Mouse (Mus musculus): Measurements from ENCODE around the gene Gm20388. TPM values are rescaled to one million over a fixed set of nuclear protein-coding genes. Genes with fewer than 3 reads are reported as not detected.
A peak's percentile ranks its signal among the peaks of the same experiment; 100 is the strongest.

Gm20388 gene
- polyA plus RNA-seq, 1 experiment, result 10.6 TPM

GRCm38 (mm10) chr8:120530954-120531656 lies 620.5 kb downstream of the Gm20388 start:
- TF ChIP-seq CTCF (IDR thresholded peaks at IDR 0.05; ENCODE audit: control insufficient read depth, insufficient read depth, low read length) (no peak), POLR2A (IDR thresholded peaks at IDR 0.05; ENCODE audit: borderline replicate concordance, control insufficient read depth, low read depth, low read length) (no peak)
- WGBS, result 52% methylated on average over 16 of the region's 16 CpGs
- Histone ChIP-seq H3K4me1 (ENCODE audit: control insufficient read depth, insufficient read depth, low read length) (peaks cover 10% of the 10 kb centered on the region), H3K4me3 (replicated peaks; ENCODE audit: control insufficient read depth, low read depth, low read length) (no peak overlapping the region), H3K27ac (ENCODE audit: control insufficient read depth, insufficient read depth, low read depth, low read length, poor library complexity) (no peak overlapping the region)

DNA sequence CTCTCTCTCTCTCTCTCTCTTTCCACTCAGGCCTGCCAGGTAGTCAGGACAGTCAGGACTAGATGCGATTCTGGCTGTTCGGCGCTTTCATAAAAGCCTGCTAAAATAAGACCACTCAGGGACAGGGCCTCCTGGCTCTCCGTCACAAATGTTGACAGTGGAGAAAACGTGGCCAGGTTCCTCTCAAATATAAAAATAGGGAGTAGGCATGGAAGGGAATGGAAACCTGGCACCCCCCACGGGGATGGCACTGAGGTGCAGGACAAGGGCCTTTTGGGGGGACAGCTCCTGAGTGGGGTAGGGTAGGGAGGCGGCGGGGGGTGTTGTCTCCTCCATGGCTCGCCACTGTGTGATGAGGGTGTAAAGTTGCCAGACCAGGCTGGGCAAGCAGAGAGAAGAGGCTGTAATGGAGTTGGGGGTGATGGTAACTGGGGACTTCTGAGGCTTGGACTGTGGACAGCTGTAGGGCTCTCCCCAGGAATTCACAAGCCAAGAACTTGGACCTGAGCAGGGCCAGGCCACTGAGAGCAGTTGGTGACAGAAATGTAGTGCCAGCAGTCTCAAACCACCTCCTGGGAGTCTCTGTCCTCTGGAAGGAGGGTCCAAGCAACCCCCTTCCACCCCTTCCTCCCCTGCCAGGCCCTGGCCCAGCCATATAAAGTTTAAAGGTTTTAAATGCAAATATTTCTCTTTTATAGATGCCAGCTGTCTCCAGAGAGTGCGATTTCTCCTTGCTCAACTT lies 621.3 kb downstream of the Gm20388 start:
- Histone ChIP-seq H3K4me1 (ENCODE audit: control insufficient read depth, insufficient read depth, low read length) (peaks cover 10% of the 10 kb centered on the region), H3K27ac (ENCODE audit: control insufficient read depth, insufficient read depth, low read depth, low read length, poor library complexity) (no peak overlapping the region; the same call in 1 of the 2 replicates), H3K4me3 (replicated peaks; ENCODE audit: control insufficient read depth, low read depth, low read length) (no peak overlapping the region)
- WGBS, result 68% methylated on average over 10 of the region's 10 CpGs
- TF ChIP-seq POLR2A (IDR thresholded peaks at IDR 0.05; ENCODE audit: borderline replicate concordance, control insufficient read depth, low read depth, low read length) (no peak), CTCF (IDR thresholded peaks at IDR 0.05; ENCODE audit: control insufficient read depth, insufficient read depth, low read length) (no peak)

DNA sequence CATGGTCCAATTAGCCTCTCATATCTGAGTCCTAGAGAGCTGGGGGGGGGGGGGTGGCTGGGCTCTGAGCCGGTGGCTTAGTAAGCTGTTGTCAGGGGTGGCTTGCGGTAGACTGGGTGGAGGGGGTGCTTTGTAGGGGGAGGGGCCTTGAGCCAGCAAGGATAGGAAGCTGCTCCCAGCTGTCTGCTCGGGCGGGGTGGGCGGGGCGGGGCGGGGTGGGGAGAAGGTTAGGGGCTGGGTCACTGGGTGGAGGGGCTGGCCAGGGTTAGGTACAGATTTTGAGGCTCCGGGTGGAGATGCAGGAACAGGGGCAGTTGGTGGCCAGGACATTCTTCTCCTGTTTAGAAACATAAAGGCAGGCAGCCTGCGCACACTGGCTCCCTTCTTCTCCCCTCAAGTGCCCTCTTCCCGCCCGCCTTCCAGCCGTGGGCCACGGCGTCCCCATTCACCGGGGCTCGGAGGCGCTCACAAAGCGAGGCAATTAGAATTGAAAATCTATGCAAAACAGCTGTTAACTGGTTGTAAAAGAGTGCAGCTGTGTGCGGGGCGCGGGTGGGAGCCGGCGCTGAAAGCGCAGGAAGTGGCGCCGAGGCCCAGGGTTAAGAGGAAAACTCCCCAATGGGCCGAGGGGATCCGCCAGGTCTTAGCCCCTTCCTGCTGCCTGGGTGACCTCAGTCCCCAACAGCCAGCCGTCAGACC lies 622.0 kb downstream of the Gm20388 start:
- peaks cover 10% of the 10 kb centered on the region for H3K4me1 ChIP-seq (ENCODE audit: control insufficient read depth, insufficient read depth, low read length)
- TF ChIP-seq POLR2A (IDR thresholded peaks at IDR 0.05; ENCODE audit: borderline replicate concordance, control insufficient read depth, low read depth, low read length) (no peak), CTCF (IDR thresholded peaks at IDR 0.05; ENCODE audit: control insufficient read depth, insufficient read depth, low read length) (no peak)
- 6% methylated on average over 29 of the region's 29 CpGs for WGBS
- H3K27ac ChIP-seq (ENCODE audit: control insufficient read depth, insufficient read depth, low read depth, low read length, poor library complexity), result no peak overlapping the region
- no peak overlapping the region for H3K4me3 ChIP-seq (replicated peaks; ENCODE audit: control insufficient read depth, low read depth, low read length)

GRCm38 (mm10) chr8:120533380-120533779 lies 622.7 kb downstream of the Gm20388 start:
- no peak for TF ChIP-seq CTCF (IDR thresholded peaks at IDR 0.05; ENCODE audit: control insufficient read depth, insufficient read depth, low read length)
- TF ChIP-seq POLR2A (IDR thresholded peaks at IDR 0.05; ENCODE audit: borderline replicate concordance, control insufficient read depth, low read depth, low read length), result no peak
- Histone ChIP-seq H3K27ac (ENCODE audit: control insufficient read depth, insufficient read depth, low read depth, low read length, poor library complexity) (no peak overlapping the region), H3K4me3 (replicated peaks; ENCODE audit: control insufficient read depth, low read depth, low read length) (no peak overlapping the region), H3K4me1 (ENCODE audit: control insufficient read depth, insufficient read depth, low read length) (peaks cover 10% of the 10 kb centered on the region)
- 73% methylated on average over 3 of the region's 3 CpGs for WGBS

GRCm38 (mm10) chr8:120534080-120534479 lies 623.4 kb downstream of the Gm20388 start:
- H3K27ac ChIP-seq (ENCODE audit: control insufficient read depth, insufficient read depth, low read depth, low read length, poor library complexity), result no peak overlapping the region
- H3K4me3 ChIP-seq (replicated peaks; ENCODE audit: control insufficient read depth, low read depth, low read length), result no peak overlapping the region
- TF ChIP-seq POLR2A (IDR thresholded peaks at IDR 0.05; ENCODE audit: borderline replicate concordance, control insufficient read depth, low read depth, low read length) (no peak), CTCF (IDR thresholded peaks at IDR 0.05; ENCODE audit: control insufficient read depth, insufficient read depth, low read length) (no peak)
- 34% methylated on average over 8 of the region's 8 CpGs for WGBS
- peaks cover 10% of the 10 kb centered on the region for H3K4me1 ChIP-seq (ENCODE audit: control insufficient read depth, insufficient read depth, low read length)

GRCm38 (mm10) chr8:120534504-120535368 lies 624.1 kb downstream of the Gm20388 start:
- H3K4me3 ChIP-seq (replicated peaks; ENCODE audit: control insufficient read depth, low read depth, low read length), result peak overlapping the region; percentile 1
- no peak for TF ChIP-seq POLR2A (IDR thresholded peaks at IDR 0.05; ENCODE audit: borderline replicate concordance, control insufficient read depth, low read depth, low read length)
- peak; percentile 100 for TF ChIP-seq CTCF (IDR thresholded peaks at IDR 0.05; ENCODE audit: control insufficient read depth, insufficient read depth, low read length)

DNA sequence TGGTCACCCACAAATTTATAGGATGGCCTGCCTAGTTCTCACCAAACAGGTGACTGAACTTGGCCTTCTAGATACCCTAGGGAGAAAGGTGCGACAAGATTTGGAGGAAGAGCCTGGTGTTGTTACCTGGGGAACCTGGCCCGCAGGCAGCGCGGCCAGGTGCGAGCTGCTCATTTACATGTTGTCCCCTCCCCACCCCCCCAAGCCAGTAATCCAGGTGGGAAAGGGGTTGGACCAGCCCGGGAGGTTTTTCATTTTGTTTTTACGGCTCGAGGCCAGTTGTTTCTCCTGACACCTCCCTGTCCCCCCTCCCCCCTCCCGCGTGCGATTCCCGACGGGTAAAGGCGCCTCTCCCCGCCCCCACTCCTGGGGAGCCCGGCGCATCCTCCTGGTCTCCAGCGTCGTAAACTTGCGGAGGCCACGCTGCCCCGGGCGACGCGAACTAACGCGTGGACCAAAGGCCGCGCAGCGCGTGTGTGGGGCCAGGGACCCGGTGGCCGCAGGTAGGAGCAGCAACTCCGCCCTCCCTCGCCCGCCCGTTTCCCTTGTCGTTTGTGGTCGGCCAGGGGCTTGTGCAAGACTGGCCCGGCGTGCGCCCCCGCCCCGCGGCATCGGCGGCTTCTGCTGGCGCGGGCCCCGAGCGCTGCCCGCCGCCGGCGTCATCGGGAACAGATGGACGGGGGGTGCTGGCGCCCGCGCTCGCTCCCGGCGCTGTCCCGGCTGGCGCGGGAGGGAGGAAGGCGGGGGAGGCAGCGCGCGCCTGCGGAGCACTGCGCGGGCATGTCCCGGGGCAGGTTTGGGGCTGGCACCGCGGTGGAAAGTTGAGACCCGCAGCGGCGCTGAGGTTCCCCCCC lies 625.0 kb downstream of the Gm20388 start:
- Histone ChIP-seq H3K27ac (ENCODE audit: control insufficient read depth, insufficient read depth, low read depth, low read length, poor library complexity) (peak overlapping the region; percentile 96), H3K4me1 (ENCODE audit: control insufficient read depth, insufficient read depth, low read length) (peaks cover 11% of the 10 kb centered on the region), H3K4me3 (replicated peaks; ENCODE audit: control insufficient read depth, low read depth, low read length) (peak overlapping the region; percentile 70)
- TF ChIP-seq CTCF (IDR thresholded peaks at IDR 0.05; ENCODE audit: control insufficient read depth, insufficient read depth, low read length), result no peak
- no peak for TF ChIP-seq POLR2A (IDR thresholded peaks at IDR 0.05; ENCODE audit: borderline replicate concordance, control insufficient read depth, low read depth, low read length)
- WGBS, result 2% methylated on average over 79 of the region's 79 CpGs

More at GRCm38 (mm10) chr8:120534504-120535368, 624.1 kb downstream of the Gm20388 start:
- H3K27ac ChIP-seq (ENCODE audit: control insufficient read depth, insufficient read depth, low read depth, low read length, poor library complexity), result no peak overlapping the region
- WGBS, result 22% methylated on average over 14 of the region's 14 CpGs
- H3K4me1 ChIP-seq (ENCODE audit: control insufficient read depth, insufficient read depth, low read length), result peaks cover 7% of the 10 kb centered on the region; the same call in 1 of the 2 replicates

All from bone marrow, adult 2 months (tissue).